Mouse (Mus musculus) hindbrain, embryonic 11.5 days (tissue): ENCODE data around the gene Usp29. TPM values are rescaled to one million over a fixed set of nuclear protein-coding genes. Genes with fewer than 3 reads are reported as not detected.
A peak's percentile ranks its signal among the peaks of the same experiment; 100 is the strongest.
"Not testable (repeated sequence)": the region's sequence is repeated elsewhere in the genome, so short reads cannot be mapped to it uniquely, and the experiment has no call there.

Source experiments
- ATAC-seq: fragments of 200-750 bp; cut with Nextera tagmentation; 2 replicates; pipeline ENCODE4 v1.8.0; 2017; ENCODE audit warnings: mild to moderate bottlenecking, moderate TSS enrichment, moderate library complexity; ENCODE audit not compliant: low FRiP score
- DNase-seq: peaks from one replicate; pipeline ENCODE4 v3.0.0-alpha.2; 2015; ENCODE audit warnings: low spot score
- H3K27ac ChIP-seq: fragments of 300-500 bp; sonication (generic); 2 replicates; pipeline ENCODE4 v1.5.1; 2014; ENCODE audit warnings: mild to moderate bottlenecking, low read depth, low read length
- H3K27me3 ChIP-seq: fragments of 300-500 bp; sonication (generic); 2 replicates; pipeline ENCODE4 v1.6.1; 2014; ENCODE audit warnings: mild to moderate bottlenecking, low read length, moderate library complexity, mixed read lengths; ENCODE audit not compliant: control insufficient read depth, insufficient read depth
- H3K36me3 ChIP-seq: fragments of 300-500 bp; sonication (generic); 2 replicates; pipeline ENCODE4 v1.6.1; 2014; ENCODE audit warnings: mild to moderate bottlenecking, low read length, moderate library complexity, mixed read lengths; ENCODE audit not compliant: control insufficient read depth, insufficient read depth
- H3K4me1 ChIP-seq: fragments of 300-500 bp; sonication (generic); replicated peaks from 2 replicates; pipeline ENCODE4 v1.6.1; 2014; ENCODE audit warnings: low read length, mixed read lengths; ENCODE audit not compliant: control insufficient read depth, insufficient read depth
- H3K4me2 ChIP-seq: fragments of 300-500 bp; sonication (generic); replicated peaks from 2 replicates; pipeline ENCODE4 v1.6.1; 2014; ENCODE audit warnings: mild to moderate bottlenecking, low read depth, low read length
- H3K4me3 ChIP-seq: fragments of 300-500 bp; sonication (generic); 2 replicates; pipeline ENCODE4 v1.5.1; 2014; ENCODE audit warnings: low read depth, low read length
- H3K9ac ChIP-seq: fragments of 300-500 bp; sonication (generic); 2 replicates; pipeline ENCODE4 v1.6.1; 2014; ENCODE audit warnings: low read depth, low read length
- H3K9me3 ChIP-seq: fragments of 300-500 bp; sonication (generic); 2 replicates; pipeline ENCODE4 v1.6.1; 2016; ENCODE audit warnings: low read length; ENCODE audit not compliant: control insufficient read depth
- WGBS: fragments of 180-500 bp; shearing (Covaris S2); extraction: QIAGEN DNeasy Blood & Tissue Kit; methylation state at CpG from one replicate; pipeline ENCODE4 v1.1.7; 2014; 5-methylcytosine and 5-hydroxymethylcytosine counted together
- polyA plus RNA-seq: library from polyadenylated mRNA; unstranded; fragments of >200 nt; fragmentation: Nextera tagmentation; extraction: Ambion mirVana; gene quantifications from 2 replicates; pipeline ENCODE4 v1.2.1, GENCODE M21; 2014

The Usp29 gene
- polyA plus RNA-seq, 1 experiment from 2014 or later: 15.1 TPM

DNA sequence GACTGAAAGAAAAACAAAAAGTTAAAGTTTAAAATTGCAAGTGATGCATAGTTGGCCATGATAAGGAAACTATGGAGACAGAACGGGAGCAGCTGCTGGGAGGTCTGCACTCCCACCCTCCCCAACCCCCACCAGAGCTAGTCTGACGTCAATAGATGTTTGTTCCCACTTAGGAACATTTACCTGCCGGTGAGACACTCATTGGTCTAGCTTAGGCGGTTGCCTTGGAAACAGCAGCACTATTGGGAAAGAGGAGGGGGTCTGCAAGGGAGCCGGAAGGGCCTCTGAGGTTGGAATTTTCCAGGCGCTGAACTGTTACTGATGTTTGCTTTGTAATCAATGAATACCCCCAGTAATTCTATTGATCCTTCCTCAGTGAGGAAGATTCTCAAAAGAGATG is 130.3 kb downstream of the Usp29 start:
- Histone ChIP-seq H3K36me3 (no peaks in the 10 kb centered on the region), H3K4me3 (no peak overlapping the region), H3K9ac (no peak overlapping the region), H3K9me3 (no peaks in the 10 kb centered on the region), H3K4me1 (peaks cover 2% of the 10 kb centered on the region; the same call in 1 of the 2 replicates), H3K27ac (no peak overlapping the region), H3K27me3 (no peaks in the 10 kb centered on the region), H3K4me2 (no peak overlapping the region)
- WGBS: 10% methylated on average over 6 of the region's 6 CpGs
- peak; percentile 56 for DNase-seq
- ATAC-seq: peak; percentile 59; the same call in 1 of the 2 replicates

DNA sequence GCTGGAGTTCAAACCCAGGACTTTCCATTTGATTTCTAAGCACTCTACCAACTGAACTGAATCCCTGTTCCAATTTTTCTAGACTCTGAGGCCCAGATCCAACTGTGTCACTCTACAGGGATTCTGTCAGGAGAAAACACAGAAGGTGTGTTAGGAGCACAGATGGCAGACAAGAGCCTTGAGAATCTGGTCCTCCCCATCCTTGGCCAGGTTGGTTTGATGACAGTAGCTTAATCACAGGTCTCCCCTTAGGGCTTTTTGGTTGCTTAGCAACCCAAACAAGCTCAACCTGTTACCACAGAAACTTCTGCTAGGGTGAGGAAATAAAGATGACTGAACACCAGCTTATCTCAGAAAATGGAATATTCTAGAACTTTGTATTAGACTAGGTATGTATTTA is 136.0 kb downstream of the Usp29 start:
- no peak for DNase-seq
- ATAC-seq: no peak
- Histone ChIP-seq H3K27me3 (no peaks in the 10 kb centered on the region), H3K4me3 (no peak overlapping the region), H3K4me2 (no peak overlapping the region), H3K4me1 (no peaks in the 10 kb centered on the region), H3K36me3 (no peaks in the 10 kb centered on the region), H3K9me3 (no peaks in the 10 kb centered on the region), H3K27ac (no peak overlapping the region), H3K9ac (no peak overlapping the region)

DNA sequence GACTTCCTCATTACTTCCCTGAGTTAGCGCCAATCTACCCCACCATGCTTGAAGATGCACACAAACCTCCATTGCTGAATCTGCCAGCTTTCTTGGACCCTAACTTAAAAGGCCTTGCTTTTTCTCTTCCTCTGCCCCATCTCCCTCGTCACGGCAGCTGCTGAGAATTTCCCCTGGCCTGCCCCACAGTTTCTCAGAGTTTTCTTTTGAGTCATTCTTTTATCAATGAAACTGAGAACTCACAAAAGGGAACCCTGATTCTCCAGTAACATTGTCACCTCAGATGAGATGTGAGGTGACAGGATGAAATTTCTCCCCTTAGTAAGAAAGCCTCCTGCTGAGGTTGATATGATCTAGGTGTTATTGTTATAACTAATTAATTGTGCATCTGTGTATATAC is 138.5 kb downstream of the Usp29 start:
- H3K4me2 ChIP-seq: no peak overlapping the region
- WGBS: 70% methylated on average over 3 of the region's 3 CpGs
- H3K27ac ChIP-seq: no peak overlapping the region
- ATAC-seq (no peak), DNase-seq (no peak)
- H3K27me3 ChIP-seq: no peaks in the 10 kb centered on the region
- H3K36me3 ChIP-seq: no peaks in the 10 kb centered on the region
- H3K9me3 ChIP-seq: no peaks in the 10 kb centered on the region
- H3K4me1 ChIP-seq: no peaks in the 10 kb centered on the region
- no peak overlapping the region for H3K4me3 ChIP-seq
- H3K9ac ChIP-seq: no peak overlapping the region

DNA sequence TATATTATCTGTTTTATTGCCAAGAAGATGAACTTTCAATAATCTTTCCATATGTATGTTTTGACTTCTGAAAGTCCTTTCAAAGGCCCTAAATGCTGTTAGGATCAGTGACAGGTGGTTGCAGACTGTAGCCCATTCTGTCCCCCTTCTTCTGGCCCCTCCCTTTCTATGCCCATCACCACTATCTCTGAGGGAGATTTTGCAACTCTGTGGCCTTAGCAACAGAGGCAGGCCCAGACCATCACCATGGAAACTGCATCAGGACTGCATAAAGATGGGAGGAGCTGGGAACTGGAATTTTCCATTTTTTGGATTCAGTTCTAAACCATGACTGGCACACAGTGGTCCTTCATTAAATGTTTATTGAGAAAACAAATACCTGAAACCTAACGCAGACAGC is 139.2 kb downstream of the Usp29 start:
- DNase-seq: peak; percentile 40
- ATAC-seq: peak; percentile 74
- H3K4me1 ChIP-seq: 0 out of 2 replicates have a peak, but pooled peaks cover under 1% of the 10 kb centered on the region
- H3K27me3 ChIP-seq: no peaks in the 10 kb centered on the region
- no peaks in the 10 kb centered on the region for H3K36me3 ChIP-seq
- H3K9me3 ChIP-seq: no peaks in the 10 kb centered on the region
- no peak overlapping the region for H3K4me2 ChIP-seq
- H3K9ac ChIP-seq: no peak overlapping the region
- no peak overlapping the region for H3K27ac ChIP-seq
- 74% methylated on average over 1 of the region's 1 CpGs for WGBS
- no peak overlapping the region for H3K4me3 ChIP-seq

DNA sequence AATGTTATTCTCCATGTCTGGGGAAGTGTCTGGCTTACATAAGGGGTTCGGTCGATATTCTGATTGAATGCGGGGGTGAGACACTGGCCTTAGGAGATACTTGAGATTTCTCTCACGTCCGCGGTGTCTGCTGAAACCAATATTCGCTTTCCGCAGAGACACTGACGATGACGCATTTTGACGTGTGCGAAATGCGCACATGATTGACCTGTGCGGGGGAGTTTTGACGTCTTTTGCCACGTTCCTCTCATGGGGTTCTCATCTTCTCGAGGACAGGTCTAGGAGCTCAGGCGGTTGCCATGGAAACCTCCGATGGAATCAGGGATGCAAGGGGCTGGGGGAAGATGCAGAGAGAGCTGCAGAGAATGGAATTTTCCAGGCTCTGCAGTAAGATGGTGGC is 144.1 kb downstream of the Usp29 start:
- Histone ChIP-seq H3K36me3 (no peaks in the 10 kb centered on the region), H3K4me1 (0 out of 2 replicates have a peak, but pooled peaks cover 2% of the 10 kb centered on the region), H3K9ac (no peak overlapping the region), H3K4me3 (no peak overlapping the region), H3K4me2 (no peak overlapping the region), H3K27ac (no peak overlapping the region), H3K27me3 (no peaks in the 10 kb centered on the region), H3K9me3 (no peaks in the 10 kb centered on the region)
- WGBS: 68% methylated on average over 19 of the region's 19 CpGs
- ATAC-seq: peak; percentile 68
- peak; percentile 55 for DNase-seq

DNA sequence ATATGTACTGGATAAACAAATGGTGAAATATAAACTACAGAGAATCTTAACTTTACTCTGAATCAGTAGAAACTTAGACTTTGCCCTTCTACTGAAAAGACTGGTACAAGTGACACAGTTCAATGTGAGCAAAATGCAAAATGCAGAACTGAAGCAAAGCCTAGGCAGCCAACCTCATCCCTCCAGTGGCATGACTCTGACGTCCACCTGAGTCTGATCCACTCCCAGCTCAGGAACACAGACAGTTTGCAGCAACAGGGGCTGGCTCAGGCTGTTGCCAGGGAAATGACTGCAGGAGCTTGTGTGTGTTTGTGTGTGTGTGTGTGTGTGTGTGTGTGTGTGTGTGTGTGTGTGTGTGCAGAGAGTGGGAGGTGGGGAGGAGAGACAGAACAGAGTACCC is 147.8 kb downstream of the Usp29 start:
- no peak overlapping the region for H3K4me2 ChIP-seq
- no peak overlapping the region for H3K9ac ChIP-seq
- ATAC-seq (no peak), DNase-seq (no peak)
- no peaks in the 10 kb centered on the region for H3K27me3 ChIP-seq
- no peaks in the 10 kb centered on the region for H3K9me3 ChIP-seq
- 88% methylated on average over 1 of the region's 1 CpGs for WGBS
- no peaks in the 10 kb centered on the region for H3K36me3 ChIP-seq
- H3K4me3 ChIP-seq: no peak overlapping the region
- H3K27ac ChIP-seq: no peak overlapping the region
- H3K4me1 ChIP-seq: 0 out of 2 replicates have a peak, but pooled peaks cover 2% of the 10 kb centered on the region

DNA sequence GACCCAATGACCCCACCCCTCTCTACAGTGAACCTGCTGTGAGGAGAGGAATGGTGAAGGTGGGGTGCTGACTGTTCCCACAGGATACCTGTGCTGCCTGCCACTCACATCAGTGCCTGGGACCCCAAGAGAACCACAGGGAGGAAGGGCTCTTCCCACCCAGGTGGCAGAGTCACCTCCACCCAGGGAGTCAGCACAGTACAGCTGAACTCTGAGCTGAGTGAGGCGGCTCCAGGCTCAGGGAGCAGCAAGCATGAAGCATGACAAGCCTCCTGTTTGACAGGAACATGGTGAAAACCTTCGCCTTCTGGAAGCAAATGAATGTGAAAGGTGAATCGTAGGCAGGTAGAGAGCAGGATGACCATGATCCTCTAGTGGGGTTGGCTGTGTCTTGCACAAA is 148.5 kb downstream of the Usp29 start:
- WGBS: 85% methylated on average over 3 of the region's 3 CpGs
- not testable (repeated sequence) for H3K9me3 ChIP-seq, DNase-seq, H3K27me3 ChIP-seq, H3K4me1 ChIP-seq, H3K4me3 ChIP-seq, H3K36me3 ChIP-seq, ATAC-seq, H3K4me2 ChIP-seq, H3K9ac ChIP-seq, H3K27ac ChIP-seq

DNA sequence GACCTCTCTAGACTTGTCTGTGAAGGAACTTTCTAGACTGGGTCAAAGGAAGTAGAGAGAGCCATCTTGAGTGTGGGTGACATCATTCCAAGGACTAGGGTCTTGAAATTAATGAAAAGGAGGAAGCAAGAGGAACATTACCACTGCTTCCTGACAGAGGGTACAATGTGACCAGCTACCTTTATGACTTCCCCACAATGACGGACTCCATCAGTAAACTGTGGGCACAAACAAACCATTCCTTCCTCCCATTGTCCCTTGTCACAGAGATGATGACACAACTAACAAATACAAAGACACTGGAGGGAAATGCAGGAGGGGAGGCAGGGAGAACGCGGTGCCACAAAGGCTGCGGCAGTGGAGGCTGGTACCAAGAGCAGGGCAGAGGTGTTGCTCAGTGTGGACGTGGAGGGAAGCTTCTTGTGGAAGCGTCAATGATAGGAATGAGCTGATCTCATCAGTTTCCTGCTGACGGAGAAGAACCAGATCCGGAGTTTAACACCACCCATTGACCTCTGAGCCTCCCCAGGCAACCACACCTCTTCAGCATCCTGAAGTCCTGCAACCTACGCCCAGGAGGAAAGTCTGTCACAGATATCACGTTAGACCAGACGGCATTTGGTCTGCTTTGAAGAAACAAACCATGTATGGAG is 149.3 kb downstream of the Usp29 start:
- no peaks in the 10 kb centered on the region for H3K36me3 ChIP-seq
- 76% methylated on average over 11 of the region's 11 CpGs for WGBS
- H3K4me2 ChIP-seq: no peak overlapping the region
- ATAC-seq (no peak), DNase-seq (no peak)
- H3K27ac ChIP-seq: no peak overlapping the region
- H3K4me1 ChIP-seq: 0 out of 2 replicates have a peak, but pooled peaks cover 1% of the 10 kb centered on the region
- H3K27me3 ChIP-seq: no peaks in the 10 kb centered on the region
- H3K9me3 ChIP-seq: no peaks in the 10 kb centered on the region
- no peak overlapping the region for H3K9ac ChIP-seq
- no peak overlapping the region for H3K4me3 ChIP-seq

- not testable (repeated sequence) for H3K36me3 ChIP-seq, H3K4me3 ChIP-seq, H3K9ac ChIP-seq, H3K4me2 ChIP-seq, H3K27me3 ChIP-seq, ATAC-seq, H3K27ac ChIP-seq, H3K4me1 ChIP-seq, H3K9me3 ChIP-seq, DNase-seq
- WGBS: no CpG with 5 or more reads among the region's 1 CpGs
Observed at GRCm38 (mm10) chr7:6880918-6881317, 150.5 kb downstream of the Usp29 start.
